Mouse (Mus musculus) heart, embryonic 12.5 days (tissue): ENCODE data around the gene Snap25. TPM values are rescaled to one million over a fixed set of nuclear protein-coding genes. Genes with fewer than 3 reads are reported as not detected.

Experiments
- ATAC-seq: fragments of 200-750 bp; cut with Nextera tagmentation; 2 replicates; pipeline ENCODE4 v1.8.0; 2017; ENCODE audit warnings: moderate TSS enrichment, moderate library complexity; ENCODE audit not compliant: insufficient number of reproducible peaks, low FRiP score
- H3K27ac ChIP-seq: fragments of 300-500 bp; sonication (generic); 2 replicates; pipeline ENCODE4 v1.5.1; 2016; ENCODE audit warnings: mild to moderate bottlenecking, moderate library complexity; ENCODE audit not compliant: poor library complexity, severe bottlenecking
- H3K27me3 ChIP-seq: fragments of 300-500 bp; sonication (generic); replicated peaks from 2 replicates; pipeline ENCODE4 v1.6.1; 2016; ENCODE audit warnings: mild to moderate bottlenecking, moderate library complexity
- H3K36me3 ChIP-seq: fragments of 300-500 bp; sonication (generic); 2 replicates; pipeline ENCODE4 v1.6.1; 2016; ENCODE audit warnings: mild to moderate bottlenecking, moderate library complexity
- H3K4me1 ChIP-seq: fragments of 300-500 bp; sonication (generic); replicated peaks from 2 replicates; pipeline ENCODE4 v1.6.1; 2016; ENCODE audit warnings: mild to moderate bottlenecking
- H3K4me2 ChIP-seq: fragments of 300-500 bp; sonication (generic); 2 replicates; pipeline ENCODE4 v1.6.1; 2016; ENCODE audit warnings: mild to moderate bottlenecking, moderate library complexity
- H3K4me3 ChIP-seq: fragments of 300-500 bp; sonication (generic); 2 replicates; pipeline ENCODE4 v1.5.1; 2016; ENCODE audit warnings: mild to moderate bottlenecking
- H3K9ac ChIP-seq: fragments of 300-500 bp; sonication (generic); 2 replicates; pipeline ENCODE4 v1.6.1; 2016; ENCODE audit warnings: mild to moderate bottlenecking, moderate library complexity
- H3K9me3 ChIP-seq: fragments of 300-500 bp; sonication (generic); replicated peaks from 2 replicates; pipeline ENCODE4 v1.6.1; 2016; ENCODE audit warnings: mild to moderate bottlenecking, moderate library complexity
- WGBS: fragments of 180-500 bp; shearing (Covaris S2); methylation state at CpG from one replicate; pipeline ENCODE4 v1.1.7; 2016; 5-methylcytosine and 5-hydroxymethylcytosine counted together
- polyA plus RNA-seq: library from polyadenylated mRNA; unstranded; fragments of >200 nt; fragmentation: Nextera tagmentation; extraction: Ambion mirVana; gene quantifications from 2 replicates; pipeline ENCODE4 v1.2.1, GENCODE M21; 2016

Gene Snap25
- polyA plus RNA-seq, 1 experiment from 2014 or later, result 1.0 TPM

DNA sequence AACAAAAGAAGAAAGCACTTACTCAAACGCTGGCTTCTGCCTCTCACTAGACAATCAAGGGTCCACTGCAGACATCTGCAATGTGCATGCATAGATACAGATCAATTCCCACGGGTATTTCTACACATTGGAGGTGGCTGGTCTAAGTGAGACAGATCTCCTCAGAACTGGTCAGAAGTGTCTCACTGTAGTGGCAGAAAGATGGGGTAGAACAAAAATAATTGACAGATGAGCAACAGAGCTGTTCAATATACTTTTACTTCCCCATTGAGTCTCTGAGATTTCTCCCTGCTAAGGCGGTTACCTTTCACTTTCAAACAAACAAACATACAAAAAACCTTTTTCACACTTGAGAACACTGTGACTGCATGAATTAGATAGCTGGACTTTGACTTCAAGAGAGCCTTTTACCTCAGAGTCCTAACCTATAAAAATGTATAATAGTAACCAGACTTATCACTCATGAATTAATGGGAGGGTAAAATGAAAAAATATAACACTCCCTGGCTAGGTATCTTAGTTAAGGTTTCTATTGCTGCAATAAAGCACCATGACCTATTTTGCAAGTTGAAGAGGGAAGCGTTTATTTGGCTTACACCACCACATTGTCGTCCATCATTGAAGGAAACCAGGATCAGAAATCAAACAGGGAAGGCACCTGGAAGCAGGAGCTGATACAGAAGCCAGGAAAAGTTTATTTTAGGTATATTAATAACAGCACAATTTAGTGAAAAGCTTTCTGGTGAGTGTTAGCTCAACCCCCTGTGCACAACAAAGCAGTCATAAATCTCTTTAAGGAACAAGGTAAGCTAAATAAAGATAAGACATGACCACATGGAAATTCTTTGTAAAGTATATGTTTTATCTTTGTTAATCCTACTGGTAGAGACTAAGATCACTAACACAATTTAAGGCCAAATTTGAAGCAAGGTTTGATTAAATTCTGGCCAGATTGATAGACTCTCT is 110.8 kb downstream of the Snap25 start:
- Histone ChIP-seq H3K36me3 (no peaks in the 10 kb centered on the region), H3K9me3 (no peaks in the 10 kb centered on the region), H3K4me1 (no peaks in the 10 kb centered on the region), H3K27ac (no peak overlapping the region), H3K4me3 (no peak overlapping the region), H3K9ac (no peak overlapping the region), H3K27me3 (no peaks in the 10 kb centered on the region), H3K4me2 (no peak overlapping the region)
- WGBS, result 47% methylated on average over 5 of the region's 5 CpGs
- no peak for ATAC-seq

DNA sequence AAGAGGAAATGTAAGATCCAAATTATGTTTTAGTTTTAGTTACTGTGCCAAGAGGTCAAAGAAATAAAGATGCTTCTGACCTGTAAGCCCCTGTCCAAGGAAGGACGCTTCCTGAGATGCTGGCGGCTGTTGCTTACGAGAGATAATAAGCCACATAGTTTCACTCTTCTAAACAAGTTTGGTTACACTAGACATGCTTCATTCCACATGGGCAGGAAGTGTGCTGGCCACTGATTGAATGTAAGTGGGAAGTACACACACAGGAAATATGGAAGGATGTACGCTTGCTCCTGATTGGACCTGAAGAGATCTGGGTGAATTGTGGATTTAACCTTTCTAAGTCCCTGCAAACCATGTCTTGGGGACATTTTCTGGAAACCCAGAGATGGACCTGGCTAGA is 114.4 kb downstream of the Snap25 start:
- Histone ChIP-seq H3K9ac (no peak overlapping the region), H3K27ac (no peak overlapping the region), H3K4me2 (no peak overlapping the region), H3K9me3 (no peaks in the 10 kb centered on the region), H3K36me3 (no peaks in the 10 kb centered on the region), H3K4me3 (no peak overlapping the region), H3K27me3 (no peaks in the 10 kb centered on the region), H3K4me1 (0 out of 2 replicates have a peak, but pooled peaks cover under 1% of the 10 kb centered on the region)
- ATAC-seq, result peak; percentile 72; the same call in 1 of the 2 replicates
- 55% methylated on average over 4 of the region's 4 CpGs for WGBS

Other genes with a start within 250 kb of the Snap25 start
- gene Ankef1, start 211.5 kb upstream of the Snap25 start, polyA plus RNA-seq, result 0.10 TPM in 1 of 2 replicates, not detected in the other
- gene AL731706.2, start 172.2 kb downstream of the Snap25 start, polyA plus RNA-seq, result 33.9 and 35.2 TPM in 2 replicates
- 4.9 and 5.2 TPM in 2 replicates for gene Slx4ip, start 177.8 kb downstream of the Snap25 start, polyA plus RNA-seq
- gene AL731706.1, start 177.9 kb downstream of the Snap25 start, polyA plus RNA-seq, result 35.9 and 39.1 TPM in 2 replicates
- gene Mkks, start 177.9 kb downstream of the Snap25 start, polyA plus RNA-seq, result 18.5 and 20.3 TPM in 2 replicates